Mouse (Mus musculus): ENCODE data around the gene Tbx2.

DNA sequence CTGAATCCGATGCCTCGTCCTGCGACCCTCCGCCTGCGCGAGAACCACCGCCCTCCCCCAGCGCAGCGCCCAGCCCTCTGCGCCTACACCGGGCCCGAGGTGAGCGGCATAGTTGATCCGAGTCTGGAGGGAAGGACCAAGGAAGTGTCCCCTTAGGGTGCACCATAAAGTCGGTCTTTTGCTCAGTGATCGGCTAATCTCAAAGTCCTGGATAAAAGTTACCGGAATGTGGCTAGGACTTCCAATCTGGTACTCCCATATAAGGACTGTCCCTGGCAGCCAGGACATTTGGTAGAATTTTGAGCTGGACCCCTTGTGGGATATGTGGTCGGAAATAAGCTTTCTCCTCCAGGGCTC lies 4.9 kb downstream of the Tbx2 start:
- no peak for TF ChIP-seq CTCF (IDR thresholded peaks at IDR 0.05; ENCODE audit: borderline replicate concordance, insufficient read depth, low read depth, low read length)
- no peak for TF ChIP-seq POLR2A (IDR thresholded peaks at IDR 0.05; ENCODE audit: borderline replicate concordance, insufficient read depth, low read length)

Data from cerebellum, adult 2 months (tissue).